ENCODE assay signal across 28 mouse cellular contexts in the genomic region with DNA sequence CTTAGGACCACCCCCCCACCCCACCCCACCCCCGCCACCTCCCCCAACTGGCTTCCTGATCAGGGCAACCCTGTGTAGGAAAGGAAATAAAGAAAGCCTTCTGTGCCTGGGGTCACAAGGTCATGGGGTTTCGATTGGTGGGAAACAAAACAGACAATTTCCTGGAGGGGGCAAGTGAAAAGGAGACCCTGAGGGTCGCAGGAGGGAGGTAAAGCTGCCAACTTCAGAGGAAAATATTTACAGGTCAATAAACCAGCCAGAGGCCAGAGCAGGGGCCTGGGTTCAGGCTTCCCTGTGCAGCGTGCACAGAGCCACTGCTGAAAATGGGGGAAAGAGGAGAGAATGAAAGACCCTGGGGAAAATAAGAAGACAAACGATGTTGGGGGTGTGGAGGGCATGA.
DNase-seq lines count a peak whose midpoint lies in the region; ATAC-seq lines count a peak whose summit lies in the region.
"Had no signal": no experiment of that assay in that cellular context is flagged by ENCODE, and none has a peak within 500 bp of the region (broad histone marks: within the 10 kb centered on the region; RNA-seq: fewer than 3 reads in every experiment).

No protein-coding gene starts in this region.

- no peak overlapping the region for H3K9ac ChIP-seq in hindbrain, embryonic 11.5 days (ENCODE audit: low read depth, low read length)
- H3K9ac ChIP-seq in hindbrain, embryonic 12.5 days, result no peak overlapping the region
- H3K9ac ChIP-seq: embryonic facial prominence, embryonic 13.5 days; forebrain, embryonic 12.5 days; hindbrain, embryonic 13.5 days; liver, embryonic 15.5 days; lung, embryonic 14.5 days; midbrain, embryonic 15.5 days; neural tube, embryonic 12.5 days had no signal

- peaks cover 4% of the 10 kb centered on the region; the same call in 1 of the 2 replicates for H3K4me1 ChIP-seq in hindbrain, embryonic 11.5 days (replicated peaks; ENCODE audit: control insufficient read depth, insufficient read depth, low read length)
- H3K4me1 ChIP-seq in hindbrain, embryonic 12.5 days, result peaks cover 10% of the 10 kb centered on the region
- H3K4me1 ChIP-seq: liver, embryonic 15.5 days; megakaryocyte, embryonic 14.5 days; midbrain, embryonic 15.5 days had no signal

- peak; percentile 21 for DNase-seq in hindbrain, embryonic 11.5 days (ENCODE audit: low spot score)
- peak; percentile 64 for DNase-seq in embryo, embryonic 11 days
- DNase-seq in forelimb bud, embryonic 11.5 days (ENCODE audit: low read depth, low spot score), result peak; percentile 53
- peak; percentile 62 for DNase-seq in mesoderm, embryonic 11.5 days (ENCODE audit: low read depth, low spot score)
- no peak for DNase-seq in layer of hippocampus, postnatal 14 days (ENCODE audit: low spot score in 2 of 2)
- DNase-seq in kidney, adult 8-10 months, result no peak
- no peak for DNase-seq in lung, postnatal 4 days
- DNase-seq: adrenal gland, postnatal 14 days; cerebellum, adult 11 months; cerebellum, adult 9-10 months; gastrocnemius, adult 2 months; heart, adult 2 months; heart, postnatal 14 days; kidney, postnatal 14 days; lung, embryonic 14.5 days; lung, postnatal 36 days; thymus, postnatal 4 days had no signal

- 3% methylated on average over 5 of the region's 5 CpGs for WGBS in hindbrain, embryonic 11.5 days
- 11% methylated on average over 5 of the region's 5 CpGs for WGBS in hindbrain, embryonic 12.5 days

- no peaks in the 10 kb centered on the region for H3K27me3 ChIP-seq in hindbrain, embryonic 11.5 days (ENCODE audit: control insufficient read depth, insufficient read depth, low read length)
- no peaks in the 10 kb centered on the region for H3K27me3 ChIP-seq in hindbrain, embryonic 12.5 days
- H3K27me3 ChIP-seq: embryonic facial prominence, embryonic 13.5 days; forebrain, embryonic 12.5 days; hindbrain, embryonic 13.5 days; liver, embryonic 15.5 days; midbrain, embryonic 15.5 days; neural tube, embryonic 12.5 days had no signal

- ATAC-seq in hindbrain, embryonic 11.5 days (ENCODE audit: low FRiP score), result no peak
- no peak for ATAC-seq in hindbrain, embryonic 12.5 days (ENCODE audit: low FRiP score)
- ATAC-seq: CD4-positive, CD25-positive, alpha-beta regulatory T cell, adult 4 months; intestine, postnatal 0 days; midbrain, embryonic 15.5 days had no signal

- no peak overlapping the region for H3K4me2 ChIP-seq in hindbrain, embryonic 11.5 days (replicated peaks; ENCODE audit: low read depth, low read length)
- H3K4me2 ChIP-seq in hindbrain, embryonic 12.5 days (replicated peaks), result no peak overlapping the region
- H3K4me2 ChIP-seq: embryonic facial prominence, embryonic 13.5 days; forebrain, embryonic 12.5 days; hindbrain, embryonic 13.5 days; liver, embryonic 15.5 days; lung, embryonic 14.5 days; midbrain, embryonic 15.5 days; neural tube, embryonic 12.5 days had no signal

- no peaks in the 10 kb centered on the region for H3K9me3 ChIP-seq in hindbrain, embryonic 11.5 days (ENCODE audit: control insufficient read depth, low read length)
- H3K9me3 ChIP-seq in hindbrain, embryonic 12.5 days (replicated peaks), result 0 out of 2 replicates have a peak, but pooled peaks cover 4% of the 10 kb centered on the region
- H3K9me3 ChIP-seq: hindbrain, embryonic 13.5 days; liver, embryonic 15.5 days; megakaryocyte, embryonic 14.5 days; midbrain, embryonic 15.5 days had no signal

- H3K27ac ChIP-seq in hindbrain, embryonic 11.5 days (ENCODE audit: low read depth, low read length), result no peak overlapping the region
- H3K27ac ChIP-seq in hindbrain, embryonic 12.5 days, result no peak overlapping the region
- H3K27ac ChIP-seq: embryonic facial prominence, embryonic 13.5 days; forebrain, embryonic 12.5 days; gastrocnemius, adult 2 months; heart, adult 2 months; hindbrain, embryonic 13.5 days; left cerebral cortex, adult 2 months; liver, embryonic 15.5 days; midbrain, embryonic 15.5 days; neural tube, embryonic 12.5 days had no signal

- H3K4me3 ChIP-seq in hindbrain, embryonic 11.5 days (ENCODE audit: low read depth, low read length), result no peak overlapping the region
- no peak overlapping the region for H3K4me3 ChIP-seq in hindbrain, embryonic 12.5 days
- H3K4me3 ChIP-seq: embryonic facial prominence, embryonic 13.5 days; forebrain, embryonic 12.5 days; gastrocnemius, adult 2 months; heart, adult 2 months; hindbrain, embryonic 13.5 days; left cerebral cortex, adult 2 months; liver, embryonic 15.5 days; megakaryocyte, embryonic 14.5 days; midbrain, embryonic 15.5 days; neural tube, embryonic 12.5 days had no signal

- H3K36me3 ChIP-seq in hindbrain, embryonic 11.5 days (ENCODE audit: control insufficient read depth, insufficient read depth, low read length), result no peaks in the 10 kb centered on the region
- no peaks in the 10 kb centered on the region for H3K36me3 ChIP-seq in hindbrain, embryonic 12.5 days
- H3K36me3 ChIP-seq: forebrain, embryonic 12.5 days; hindbrain, embryonic 13.5 days; liver, embryonic 15.5 days; midbrain, embryonic 15.5 days; neural tube, embryonic 12.5 days had no signal

Comparison
In these comparisons a context has a peak if more than half of its experiments do, and no peak if none do; other contexts are left out.
1. DNase-seq: peak in hindbrain, embryonic 11.5 days (single experiment), embryo, embryonic 11 days (single experiment), forelimb bud, embryonic 11.5 days (single experiment) and mesoderm, embryonic 11.5 days (single experiment); none in layer of hippocampus, postnatal 14 days (0 of 2), kidney, adult 8-10 months (0 of 2) and lung, postnatal 4 days (0 of 2).